Mouse (Mus musculus) spleen, adult 2 months (tissue): ENCODE measurements around the gene Gm44965.

Source experiments
- CTCF ChIP-seq: fragments of 200-500 bp; IDR thresholded peaks from 2 replicates; pipeline ENCODE4 v1.5.1; 2011; ENCODE audit warnings: mild to moderate bottlenecking, inconsistent platforms; ENCODE audit not compliant: insufficient read depth, insufficient read length, insufficient replicate concordance; ENCODE audit errors: extremely low read depth
- POLR2A ChIP-seq: fragments of 200-500 bp; IDR thresholded peaks from 2 replicates; pipeline ENCODE4 v1.6.1; 2011; ENCODE audit warnings: low read depth, low read length, inconsistent platforms

DNA sequence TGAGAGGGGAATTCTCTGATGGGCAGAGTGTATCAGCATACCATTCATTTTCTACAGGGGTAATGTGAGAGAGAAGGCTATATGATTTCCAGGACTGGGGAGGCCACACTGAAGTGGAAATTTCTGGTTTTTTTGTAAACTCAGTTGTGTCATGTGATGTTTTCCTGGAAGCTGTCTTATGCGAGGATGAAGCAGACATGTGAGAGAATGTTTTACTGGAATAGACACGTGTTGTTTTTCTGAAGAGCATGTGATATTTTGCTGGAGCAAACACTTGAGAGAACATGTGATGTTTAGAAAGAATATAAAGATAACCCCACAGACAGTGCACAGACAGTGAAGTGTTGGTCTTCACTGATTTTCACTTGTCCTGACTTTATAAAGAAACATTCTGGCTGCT lies 44.8 kb downstream of the Gm44965 start:
- TF ChIP-seq POLR2A (no peak), CTCF (no peak)
